Comparison of ENCODE assay signal across 8 mouse cellular contexts in the genomic region with DNA sequence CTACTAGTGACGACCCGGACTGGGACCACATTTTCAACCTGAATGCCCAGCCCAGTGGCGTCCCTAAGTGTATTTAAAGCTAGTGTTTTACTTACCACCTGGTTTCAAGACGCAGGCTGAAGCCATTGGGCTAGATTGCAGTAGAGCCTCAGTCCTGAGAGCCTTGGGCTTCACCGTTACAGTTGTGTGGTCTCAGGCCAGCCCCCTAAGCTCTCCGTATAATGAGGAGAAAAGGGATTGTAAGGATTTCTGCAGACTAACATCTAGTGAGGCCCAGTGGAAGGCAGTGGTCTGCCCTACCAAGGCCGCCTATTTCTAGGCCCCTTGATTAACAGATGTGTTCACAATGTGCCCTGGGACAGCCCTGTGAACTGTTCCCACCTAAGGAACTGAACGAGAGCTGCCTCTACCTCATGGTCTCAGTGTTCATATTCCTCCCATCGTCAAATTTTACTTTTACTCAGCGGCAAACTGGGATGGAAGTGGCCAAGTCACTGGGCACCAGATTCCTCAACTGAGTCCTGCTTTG. TPM values are rescaled to one million over a fixed set of nuclear protein-coding genes. Genes with fewer than 3 reads are reported as not detected.
DNase-seq lines count a peak whose midpoint lies in the region; ATAC-seq lines count a peak whose summit lies in the region.

No protein-coding gene starts in this region.

- H3K4me1 ChIP-seq in limb, embryonic 13.5 days: peaks cover 17% of the 10 kb centered on the region
- peaks cover 6% of the 10 kb centered on the region; the same call in 1 of the 2 replicates for H3K4me1 ChIP-seq in stomach, embryonic 14.5 days (ENCODE audit: control insufficient read depth, insufficient read depth, low read length)

- peak overlapping the region; percentile 81 for H3K4me2 ChIP-seq in limb, embryonic 13.5 days (replicated peaks)
- H3K4me2 ChIP-seq in stomach, embryonic 14.5 days (replicated peaks; ENCODE audit: low read depth, low read length): peak overlapping the region; percentile 89

- WGBS in limb, embryonic 13.5 days: 15% methylated on average over 10 of the region's 10 CpGs
- WGBS in stomach, embryonic 14.5 days: 25% methylated on average over 10 of the region's 10 CpGs

- no peaks in the 10 kb centered on the region for H3K9me3 ChIP-seq in limb, embryonic 13.5 days
- H3K9me3 ChIP-seq in stomach, embryonic 14.5 days (ENCODE audit: control insufficient read depth, low read depth, low read length): no peaks in the 10 kb centered on the region

- DNase-seq in cerebellum, adult 9-10 months: peak; percentile 33
- DNase-seq in cerebellum, postnatal 14 days: no peak
- DNase-seq in thymus, postnatal 14 days: peak; percentile 16
- no peak for DNase-seq in thymus, postnatal 36 days
- no peak for DNase-seq in adrenal gland, postnatal 4 days (ENCODE audit: low spot score in 2 of 2)
- no peak for DNase-seq in kidney, adult 18-20 months

- H3K27me3 ChIP-seq in limb, embryonic 13.5 days: no peaks in the 10 kb centered on the region
- no peaks in the 10 kb centered on the region for H3K27me3 ChIP-seq in stomach, embryonic 14.5 days (ENCODE audit: control insufficient read depth, insufficient read depth, low read length)

- peak overlapping the region; percentile 79 for H3K9ac ChIP-seq in limb, embryonic 13.5 days
- peak overlapping the region; percentile 71 for H3K9ac ChIP-seq in stomach, embryonic 14.5 days (replicated peaks; ENCODE audit: low read depth, low read length)

- peaks cover 32% of the 10 kb centered on the region for H3K36me3 ChIP-seq in limb, embryonic 13.5 days
- peaks cover 11% of the 10 kb centered on the region for H3K36me3 ChIP-seq in stomach, embryonic 14.5 days (ENCODE audit: control insufficient read depth, insufficient read depth, low read length)

- H3K27ac ChIP-seq in limb, embryonic 13.5 days: peak overlapping the region; percentile 53
- peak overlapping the region; percentile 58; the same call in 1 of the 2 replicates for H3K27ac ChIP-seq in stomach, embryonic 14.5 days (ENCODE audit: low read length)

- ATAC-seq in limb, embryonic 13.5 days (ENCODE audit: low FRiP score, low read depth): peak; percentile 26
- no peak for ATAC-seq in stomach, embryonic 14.5 days (ENCODE audit: insufficient number of reproducible peaks, insufficient read depth, low FRiP score, low read depth)

- H3K4me3 ChIP-seq in limb, embryonic 13.5 days: peak overlapping the region; percentile 61
- H3K4me3 ChIP-seq in stomach, embryonic 14.5 days (ENCODE audit: low read depth, low read length): peak overlapping the region; percentile 59

RNA-seq across cellular contexts. Expression of gene Ppm1f, which starts 0.9 kb away (rescaled TPM):
- 33.6 and 37.5 TPM in 2 replicates for polyA plus RNA-seq in limb, embryonic 13.5 days (2015; fragmentation: Nextera tagmentation; extraction: Ambion mirVana)
- polyA plus RNA-seq in stomach, embryonic 14.5 days (2014; fragmentation: Nextera tagmentation; extraction: Ambion mirVana): 14.8 and 16.5 TPM in 2 replicates
- total RNA-seq in adrenal gland, postnatal 4 days (2021): 10 to 100 TPM; 41.4 to 44.5 TPM

RNA-seq across cellular contexts. Expression of gene Vpreb1, which starts 26.5 kb away (rescaled TPM):
- 2.2 and 2.9 TPM in 2 replicates for polyA plus RNA-seq in limb, embryonic 13.5 days (2015; fragmentation: Nextera tagmentation; extraction: Ambion mirVana)
- 2.9 TPM in 2 replicates for polyA plus RNA-seq in stomach, embryonic 14.5 days (2014; fragmentation: Nextera tagmentation; extraction: Ambion mirVana)
- under 1 TPM in 1 of 2 experiments, not detected in 1; 0.87 TPM for total RNA-seq in adrenal gland, postnatal 4 days (2021)

RNA-seq across cellular contexts. Expression of gene Top3b, which starts 26.6 kb away (rescaled TPM):
- 67.4 and 85.0 TPM in 2 replicates for polyA plus RNA-seq in limb, embryonic 13.5 days (2015; fragmentation: Nextera tagmentation; extraction: Ambion mirVana)
- 63.4 and 73.1 TPM in 2 replicates for polyA plus RNA-seq in stomach, embryonic 14.5 days (2014; fragmentation: Nextera tagmentation; extraction: Ambion mirVana)
- total RNA-seq in adrenal gland, postnatal 4 days (2021): 10 to 100 TPM; 83.5 to 93.2 TPM

RNA-seq across cellular contexts. Expression of gene Igll1, which starts 33.3 kb away (rescaled TPM):
- 0.23 TPM in 1 of 2 replicates, not detected in the other for polyA plus RNA-seq in limb, embryonic 13.5 days (2015; fragmentation: Nextera tagmentation; extraction: Ambion mirVana)
- 0.41 and 0.59 TPM in 2 replicates for polyA plus RNA-seq in stomach, embryonic 14.5 days (2014; fragmentation: Nextera tagmentation; extraction: Ambion mirVana)
- not detected for total RNA-seq in adrenal gland, postnatal 4 days (2021)

Comparison
In these comparisons a context has a peak if more than half of its experiments do, and no peak if none do; other contexts are left out.
1. DNase-seq: peak in cerebellum, adult 9-10 months (single experiment) and thymus, postnatal 14 days (single experiment); none in cerebellum, postnatal 14 days (0 of 2), thymus, postnatal 36 days (0 of 2), adrenal gland, postnatal 4 days (0 of 2) and kidney, adult 18-20 months (single experiment).